Mouse (Mus musculus) monocyte, adult 5-6 weeks (primary cell): Measurements from ENCODE around the gene Zfp93. TPM values are rescaled to one million over a fixed set of nuclear protein-coding genes. Genes with fewer than 3 reads are reported as not detected.
"Not testable (repeated sequence)": the region's sequence is repeated elsewhere in the genome, so short reads cannot be mapped to it uniquely, and the experiment has no call there.

Experiments
- ATAC-seq: fragments of 153-309, 156-312 bp; replicated peaks from 2 replicates; pipeline ENCODE4 v1.8.0; 2017; ENCODE audit warnings: mild to moderate bottlenecking; ENCODE audit not compliant: low TSS enrichment, insufficient number of reproducible peaks, severe bottlenecking, poor library complexity, low FRiP score
- total RNA-seq: library from RNA; stranded (forward); fragments of 200-1000, 200-491, 200-594 nt; gene quantifications from 3 replicates; pipeline ENCODE4 v1.2.3, GENCODE M21; 2017

Gene Zfp93
- 1.4 TPM in 1 of 3 replicates, not detected in the others for total RNA-seq

- peak; percentile 76 for ATAC-seq
Measured at GRCm38 (mm10) chr7:24270288-24270672, at the start of gene Zfp93. Zfp93 (plus strand) TSS chr7:24270420.

GRCm38 (mm10) chr7:24237040-24237791 is 33.0 kb upstream of the Zfp93 start, which contains the start of gene Zfp109:
Zfp109 (minus strand) TSS chr7:24237560.
- ATAC-seq, result 0 out of 2 replicates have a peak, but pooled peaks have one; percentile 53

- ATAC-seq, result no peak; the same call in 1 of the 2 replicates
Measured at GRCm38 (mm10) chr7:24253779-24254615, 16.2 kb upstream of the Zfp93 start.

- ATAC-seq, result peak; percentile 85
Measured at GRCm38 (mm10) chr7:24254633-24255474, 15.4 kb upstream of the Zfp93 start, which contains the start of gene Zfp108. Zfp108 (plus strand) TSS chr7:24254794.

GRCm38 (mm10) chr7:24259306-24259999 is 10.8 kb upstream of the Zfp93 start:
- ATAC-seq, result no peak

GRCm38 (mm10) chr7:24260000-24260312 is 10.3 kb upstream of the Zfp93 start:
- no peak for ATAC-seq

GRCm38 (mm10) chr7:24268176-24269155 is 1.8 kb upstream of the Zfp93 start:
- ATAC-seq, result no peak

- ATAC-seq, result no peak
Measured at GRCm38 (mm10) chr7:24269256-24269655, 964 bp upstream of the Zfp93 start.

- no peak for ATAC-seq
Measured at GRCm38 (mm10) chr7:24269667-24270287, 443 bp upstream of the Zfp93 start.

GRCm38 (mm10) chr7:24271191-24271590 is 971 bp downstream of the Zfp93 start:
- no peak for ATAC-seq

- no peak for ATAC-seq
Measured at GRCm38 (mm10) chr7:24274456-24274855, 4.2 kb downstream of the Zfp93 start.

GRCm38 (mm10) chr7:24278771-24279170 is 8.6 kb downstream of the Zfp93 start:
- ATAC-seq, result not testable (repeated sequence)

- no peak for ATAC-seq
Measured at GRCm38 (mm10) chr7:24280031-24280857, 10.0 kb downstream of the Zfp93 start.

- no peak for ATAC-seq
Measured at GRCm38 (mm10) chr7:24280858-24281145, 10.6 kb downstream of the Zfp93 start.

GRCm38 (mm10) chr7:24286090-24286489 is 15.9 kb downstream of the Zfp93 start:
- ATAC-seq, result no peak

- no peak for ATAC-seq
Measured at GRCm38 (mm10) chr7:24286916-24287315, 16.7 kb downstream of the Zfp93 start.
